Mouse (Mus musculus) cortical plate, adult 2 months (tissue): ENCODE measurements around the gene Arid5b.

Experiments
- CTCF ChIP-seq: fragments of 200-500 bp; IDR thresholded peaks from 2 replicates; pipeline ENCODE4 v1.5.1; 2011; ENCODE audit warnings: mild to moderate bottlenecking, control low read depth, low read length; ENCODE audit not compliant: insufficient read depth; ENCODE audit errors: extremely low read depth
- POLR2A ChIP-seq: fragments of 200-500 bp; IDR thresholded peaks from 2 replicates; pipeline ENCODE4 v1.6.1; 2011; ENCODE audit warnings: mild to moderate bottlenecking, low read length, control low read depth; ENCODE audit not compliant: insufficient read depth; ENCODE audit errors: extremely low read depth

DNA sequence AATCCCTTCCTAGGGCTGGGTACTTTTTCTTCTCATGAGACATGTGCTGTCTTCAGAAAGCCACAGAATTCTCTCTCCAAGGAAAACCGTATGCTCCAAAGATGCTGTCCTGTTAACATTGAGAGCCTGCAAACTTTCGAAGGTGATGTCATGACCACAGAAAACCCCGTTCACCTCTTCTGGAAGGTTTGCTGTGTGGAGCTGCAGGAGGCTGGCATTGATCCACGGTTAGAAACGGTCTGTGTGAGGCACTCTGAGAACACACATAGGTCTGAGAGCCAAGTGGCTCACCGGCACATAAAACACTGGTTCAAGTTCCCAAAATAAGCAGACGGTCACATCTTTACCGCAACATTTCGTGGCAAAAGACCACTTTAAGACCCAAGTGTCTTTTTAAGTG lies 145.9 kb downstream of the Arid5b start:
- TF ChIP-seq CTCF: no peak
- no peak for TF ChIP-seq POLR2A
